Mouse (Mus musculus) CH12.LX (cell line): ENCODE data around the gene Tbc1d22b. TPM values are rescaled to one million over a fixed set of nuclear protein-coding genes. Genes with fewer than 3 reads are reported as not detected.

Experiments
- DNase-seq: peaks from one replicate; pipeline ENCODE4 v3.0.0-alpha.2; 2013; ENCODE audit errors: extremely low read depth
- H3K27ac ChIP-seq: 2 replicates; pipeline ENCODE4 v1.5.1; 2012; ENCODE audit warnings: low read depth, mild to moderate bottlenecking, control low read depth, moderate library complexity; ENCODE audit not compliant: insufficient read depth
- H3K27me3 ChIP-seq: replicated peaks from 2 replicates; pipeline ENCODE3; 2012; ENCODE audit warnings: inconsistent platforms
- H3K36me3 ChIP-seq, 2 experiments: replicated peaks in 1 of 2; 2 replicates each; pipeline versions ENCODE3 to v1.6.1; 2012; ENCODE audit warnings: inconsistent platforms in 1 of 2, low read length in 1 of 2, mild to moderate bottlenecking in 1 of 2, mixed read lengths in 1 of 2, moderate library complexity in 1 of 2; ENCODE audit not compliant: control insufficient read depth in 1 of 2, insufficient read depth in 1 of 2
- H3K4me1 ChIP-seq, 2 experiments: 2 replicates each; pipeline ENCODE4 v1.6.1; 2012; ENCODE audit warnings: inconsistent platforms in 1 of 2, moderate library complexity in 1 of 2; ENCODE audit not compliant: insufficient read depth in 2 of 2, control insufficient read depth in 1 of 2
- H3K4me2 ChIP-seq: 2 replicates; pipeline ENCODE4 v1.6.1; 2012; ENCODE audit warnings: low read depth, mild to moderate bottlenecking, control low read depth; ENCODE audit not compliant: poor library complexity, insufficient read depth, severe bottlenecking
- H3K4me3 ChIP-seq, 3 experiments: fragments of 150-350 bp in 1 of 3; sonication (generic) in 1 of 3; replicated peaks in 1 of 3; 2 replicates each; pipeline versions ENCODE3 to v1.5.1; 2011 to 2012; ENCODE audit warnings: low read depth in 2 of 3, low read length in 2 of 3, mild to moderate bottlenecking in 2 of 3, moderate library complexity in 2 of 3, control low read depth in 1 of 3, improper control_type of control experiment in 1 of 3, inconsistent platforms in 1 of 3, mixed read lengths in 1 of 3; ENCODE audit not compliant: poor library complexity in 1 of 3
- H3K79me2 ChIP-seq: replicated peaks from 2 replicates; pipeline ENCODE4 v1.6.1; 2012; ENCODE audit warnings: mild to moderate bottlenecking, moderate library complexity; ENCODE audit not compliant: control insufficient read depth, poor library complexity, insufficient read depth, severe bottlenecking; ENCODE audit errors: extremely low read depth
- H3K9ac ChIP-seq: 2 replicates; pipeline ENCODE4 v1.6.1; 2012; ENCODE audit warnings: low read depth, mild to moderate bottlenecking, control low read depth, moderate library complexity; ENCODE audit not compliant: insufficient read depth
- H3K9me3 ChIP-seq: replicated peaks from 2 replicates; pipeline ENCODE3; 2012; ENCODE audit warnings: low read length, inconsistent platforms, mixed read lengths
- BHLHE40 ChIP-seq: IDR thresholded peaks from 2 replicates; pipeline ENCODE4 v1.6.1; 2011; ENCODE audit warnings: mild to moderate bottlenecking, low read depth, low read length, improper control_type of control experiment
- CTCF ChIP-seq, 2 experiments: IDR thresholded peaks in 1 of 2; conservative IDR thresholded peaks in 1 of 2; 2 replicates each; pipeline ENCODE4 v1.5.1; 2011 to 2012; ENCODE audit warnings: low read depth in 2 of 2, low read length in 2 of 2, improper control_type of control experiment in 1 of 2, inconsistent platforms in 1 of 2, mild to moderate bottlenecking in 1 of 2, moderate library complexity in 1 of 2
- ELF1 ChIP-seq: IDR thresholded peaks from 2 replicates; pipeline ENCODE4 v1.6.1; 2014; ENCODE audit warnings: low read depth, mild to moderate bottlenecking, inconsistent platforms, low read length, improper control_type of control experiment
- GABPA ChIP-seq: IDR thresholded peaks from 2 replicates; pipeline ENCODE4 v1.6.1; 2012; ENCODE audit warnings: low read depth, low read length, improper control_type of control experiment, inconsistent platforms; ENCODE audit not compliant: insufficient replicate concordance
- HCFC1 ChIP-seq: IDR thresholded peaks from 2 replicates; pipeline ENCODE4 v1.6.1; 2012; ENCODE audit warnings: low read depth, mild to moderate bottlenecking, inconsistent platforms, low read length, improper control_type of control experiment
- IRF4 ChIP-seq: IDR thresholded peaks from 2 replicates; pipeline ENCODE4 v1.6.1; 2014; ENCODE audit warnings: low read depth, mild to moderate bottlenecking, inconsistent platforms, low read length, improper control_type of control experiment
- JUN ChIP-seq: IDR thresholded peaks from 2 replicates; pipeline ENCODE4 v1.6.1; 2011; ENCODE audit warnings: low read depth, mild to moderate bottlenecking, low read length, improper control_type of control experiment, moderate library complexity; ENCODE audit not compliant: insufficient read depth
- MAX ChIP-seq: IDR thresholded peaks from 2 replicates; pipeline ENCODE4 v1.6.1; 2011; ENCODE audit warnings: low read length, improper control_type of control experiment
- MAZ ChIP-seq: IDR thresholded peaks from 2 replicates; pipeline ENCODE4 v1.6.1; 2012; ENCODE audit warnings: low read depth, mild to moderate bottlenecking, inconsistent platforms, low read length, improper control_type of control experiment, moderate library complexity
- MEF2A ChIP-seq: IDR thresholded peaks from 2 replicates; pipeline ENCODE4 v1.6.1; 2014; ENCODE audit warnings: low read depth, mild to moderate bottlenecking, inconsistent platforms, low read length, improper control_type of control experiment, borderline replicate concordance
- MXI1 ChIP-seq: IDR thresholded peaks from 2 replicates; pipeline ENCODE4 v1.6.1; 2011; ENCODE audit warnings: mild to moderate bottlenecking, low read depth, low read length, improper control_type of control experiment
- MYC ChIP-seq: IDR thresholded peaks from 2 replicates; pipeline ENCODE4 v1.6.1; 2011; ENCODE audit warnings: low read depth, mild to moderate bottlenecking, improper control_type of control experiment, low read length
- NRF1 ChIP-seq: IDR thresholded peaks from 2 replicates; pipeline ENCODE4 v1.6.1; 2014; ENCODE audit warnings: low read depth, mild to moderate bottlenecking, inconsistent platforms, low read length, improper control_type of control experiment, moderate library complexity
- POLR2AphosphoS2 ChIP-seq: IDR thresholded peaks from 2 replicates; pipeline ENCODE4 v1.6.1; 2011; ENCODE audit warnings: low read depth, low read length, improper control_type of control experiment
- RAD21 ChIP-seq: IDR thresholded peaks from 2 replicates; pipeline ENCODE4 v1.6.1; 2011; ENCODE audit warnings: low read depth, mild to moderate bottlenecking, low read length, improper control_type of control experiment, moderate library complexity
- RCOR1 ChIP-seq: conservative IDR thresholded peaks from 2 replicates; pipeline ENCODE4 v1.6.1; 2012; ENCODE audit warnings: low read depth, mild to moderate bottlenecking, inconsistent platforms, low read length, improper control_type of control experiment
- SMC3 ChIP-seq: IDR thresholded peaks from 2 replicates; pipeline ENCODE4 v1.6.1; 2011; ENCODE audit warnings: low read depth, low read length, improper control_type of control experiment
- TBP ChIP-seq: conservative IDR thresholded peaks from 2 replicates; pipeline ENCODE4 v1.6.1; 2011; ENCODE audit warnings: low read depth, low read length, improper control_type of control experiment
- TCF12 ChIP-seq: IDR thresholded peaks from 2 replicates; pipeline ENCODE4 v1.6.1; 2014; ENCODE audit warnings: low read depth, mild to moderate bottlenecking, inconsistent platforms, low read length, improper control_type of control experiment
- USF1 ChIP-seq: IDR thresholded peaks from 2 replicates; pipeline ENCODE4 v1.6.1; 2014; ENCODE audit warnings: low read depth, mild to moderate bottlenecking, inconsistent platforms, low read length, improper control_type of control experiment
- ZC3H11A ChIP-seq: IDR thresholded peaks from 2 replicates; pipeline ENCODE4 v1.6.1; 2012; ENCODE audit warnings: low read depth, mild to moderate bottlenecking, inconsistent platforms, low read length, improper control_type of control experiment
- ZKSCAN1 ChIP-seq: IDR thresholded peaks from 2 replicates; pipeline ENCODE4 v1.6.1; 2012; ENCODE audit warnings: low read depth, inconsistent platforms, low read length, improper control_type of control experiment, borderline replicate concordance
- dilution Hi-C: fragments of 300-500 bp; cut with MboI; formaldehyde crosslinking; loops from 2 replicates; pipeline ENCODE4 v1.14.3; 2020; ENCODE audit warnings: low sequenced_read_pairs; ENCODE audit not compliant: extremely low pct_unique_long_range_greater_than_20kb, extremely low pct_ligation_motif_present
- in situ Hi-C: fragments of 300-500 bp; cut with MboI; formaldehyde crosslinking; loops from 3 replicates; pipeline ENCODE4 v1.14.3; 2019; ENCODE audit warnings: low sequenced_read_pairs, low pct_ligation_motif_present, low pct_unique_long_range_greater_than_20kb, mixed read lengths
- polyA plus RNA-seq: library from polyadenylated mRNA; unstranded; fragments of >175 nt; gene quantifications from 2 replicates; pipeline ENCODE4 v1.2.1, GENCODE M21; 2012; ENCODE audit warnings: low read depth; ENCODE audit not compliant: insufficient read length
- total RNA-seq, 2 experiments: library from RNA; depleted of rRNA; stranded (reverse); fragments of 300-350 nt in 1 of 2; fragments of >200 nt in 1 of 2; gene quantifications; 2 replicates each; pipeline ENCODE4 v1.2.3; 2012 to 2014

The Tbc1d22b gene
- total and polyA plus RNA-seq, 3 experiments = 3.8 to 17.3 (median 6.6) TPM

DNA sequence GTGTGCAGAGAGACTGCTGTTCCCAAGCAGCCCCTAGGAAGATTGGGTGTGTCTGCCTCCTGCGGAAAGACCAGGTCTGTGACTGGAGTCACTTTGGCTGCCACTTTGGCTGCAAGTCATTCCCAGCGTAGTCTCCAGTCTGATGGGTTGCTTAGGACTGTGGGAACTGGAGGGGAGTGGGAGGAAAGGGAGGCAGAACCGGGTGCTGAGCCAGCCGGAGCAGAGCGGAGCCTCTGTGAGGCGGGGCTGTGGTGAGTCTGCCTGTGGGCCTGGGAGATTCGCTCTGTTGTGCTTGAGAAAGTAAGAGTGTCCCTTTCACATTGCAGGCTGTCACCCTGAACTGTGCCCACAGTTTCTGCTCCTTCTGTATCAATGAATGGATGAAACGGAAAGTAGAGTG is 85.9 kb downstream of the Tbc1d22b start:
- no peak overlapping the region for H3K9ac ChIP-seq
- TF ChIP-seq RCOR1 = no peak
- TF ChIP-seq POLR2AphosphoS2 = no peak
- TF ChIP-seq, all 38 proteins: peak for 0
- Histone ChIP-seq H3K4me3 (no peak overlapping the region), H3K27ac (no peak overlapping the region), H3K4me2 (no peak overlapping the region), H3K36me3 (peaks cover 69 to 91% of the 10 kb centered on the region in 2 experiments), H3K9me3 (no peaks in the 10 kb centered on the region), H3K79me2 (no peaks in the 10 kb centered on the region), H3K4me1 (0 out of 4 replicates have a peak, but pooled peaks cover 0 to 2% of the 10 kb centered on the region in 2 experiments), H3K27me3 (no peaks in the 10 kb centered on the region)
- dilution Hi-C loops = no loop called here
- no peak for DNase-seq
- in situ Hi-C loops = no loop called here

DNA sequence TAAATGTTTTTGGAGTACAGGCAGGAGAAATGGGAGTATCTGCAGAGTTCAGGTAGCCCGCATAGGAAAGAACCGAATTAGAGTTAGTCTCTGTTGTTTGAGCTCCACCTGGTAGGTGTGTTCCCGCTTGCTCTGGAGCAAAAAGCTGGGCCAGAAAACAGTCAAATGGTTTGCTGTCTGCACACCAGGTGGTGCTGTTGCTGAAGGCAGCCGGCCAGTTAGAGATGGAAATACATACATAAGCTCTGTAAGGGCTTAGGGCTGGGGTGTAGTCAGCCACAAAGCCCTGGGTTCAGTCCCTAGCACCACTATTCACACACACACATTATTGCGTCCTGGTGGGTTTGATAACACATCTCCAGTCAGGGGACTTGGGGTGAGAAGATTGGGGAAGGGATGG is 86.5 kb downstream of the Tbc1d22b start:
- Histone ChIP-seq H3K79me2 (no peaks in the 10 kb centered on the region), H3K4me3 (no peak overlapping the region), H3K27me3 (no peaks in the 10 kb centered on the region), H3K27ac (no peak overlapping the region), H3K9me3 (no peaks in the 10 kb centered on the region), H3K4me2 (no peak overlapping the region)
- in situ Hi-C loops = no loop called here
- DNase-seq = peak; percentile 32
- TF ChIP-seq NRF1 (no peak), CTCF (conservative IDR thresholded peaks at IDR 0.05 in 1 of 2, IDR thresholded peaks at IDR 0.05 in 1 of 2; ENCODE audit: low read depth in 2 of 2, low read length in 2 of 2) (peak; percentile 11 to 63; a peak in 2 of 4 replicates), ZC3H11A (no peak), MEF2A (no peak), RAD21 (peak; percentile 61), SMC3 (peak; percentile 69), MAZ (no peak), MAX (no peak), TBP (no peak), POLR2AphosphoS2 (no peak), RCOR1 (no peak)
- TF ChIP-seq, all 38 proteins: peak for 3
- dilution Hi-C loops = no loop called here
- 0 out of 4 replicates have a peak, but pooled peaks cover 0 to 2% of the 10 kb centered on the region in 2 experiments for H3K4me1 ChIP-seq
- H3K9ac ChIP-seq = no peak overlapping the region
- H3K36me3 ChIP-seq = peaks cover 71 to 92% of the 10 kb centered on the region in 2 experiments

DNA sequence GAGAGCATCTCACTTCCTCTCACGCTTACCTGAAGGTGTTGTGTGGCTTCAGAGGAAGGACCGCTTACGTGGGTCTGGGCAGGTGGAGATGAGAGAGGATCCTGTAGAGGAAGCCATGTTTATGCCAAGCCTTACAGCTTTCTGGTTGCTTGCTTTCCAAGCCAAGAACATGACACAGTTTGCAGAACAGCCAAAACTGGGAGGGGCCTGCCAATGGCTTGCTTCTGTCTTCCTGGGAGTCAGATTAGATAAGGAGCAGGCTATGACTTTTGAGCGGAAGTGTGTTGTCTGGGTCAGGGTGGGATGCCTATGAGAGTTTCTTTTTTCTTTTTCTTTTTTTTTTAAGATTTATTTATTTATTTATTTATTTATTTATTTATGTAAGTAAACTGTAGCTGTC is 87.8 kb downstream of the Tbc1d22b start:
- no peak overlapping the region for H3K9ac ChIP-seq
- no peak overlapping the region for H3K4me3 ChIP-seq
- in situ Hi-C loops (no loop called here), dilution Hi-C loops (no loop called here)
- no peak for TF ChIP-seq MAX
- no peak for TF ChIP-seq RAD21
- no peak for TF ChIP-seq TCF12
- no peak for TF ChIP-seq NRF1
- no peak for TF ChIP-seq HCFC1
- no peak for TF ChIP-seq ZKSCAN1
- TF ChIP-seq GABPA = no peak
- TF ChIP-seq USF1 = no peak
- TF ChIP-seq MXI1 = no peak
- no peak for TF ChIP-seq MEF2A
- no peak for TF ChIP-seq IRF4
- no peak for TF ChIP-seq MYC
- no peak for TF ChIP-seq TBP
- TF ChIP-seq JUN = no peak
- TF ChIP-seq BHLHE40 = no peak
- no peak for TF ChIP-seq RCOR1
- TF ChIP-seq ELF1 = no peak
- H3K27ac ChIP-seq = no peak overlapping the region
- no peak overlapping the region for H3K4me2 ChIP-seq
- H3K27me3 ChIP-seq = no peaks in the 10 kb centered on the region
- DNase-seq = no peak
- H3K9me3 ChIP-seq = no peaks in the 10 kb centered on the region
- H3K4me1 ChIP-seq = 0 out of 4 replicates have a peak, but pooled peaks cover 0 to 2% of the 10 kb centered on the region in 2 experiments
- H3K79me2 ChIP-seq = no peaks in the 10 kb centered on the region
- H3K36me3 ChIP-seq = peaks cover 69 to 88% of the 10 kb centered on the region in 2 experiments
